Mouse (Mus musculus): ENCODE data around the gene Mbd3. TPM values are rescaled to one million over a fixed set of nuclear protein-coding genes. Genes with fewer than 3 reads are reported as not detected.

The Mbd3 gene
- total and polyA plus RNA-seq, 3 experiments: 41.7 to 244 (median 42.0) TPM

- no peak for TF ChIP-seq GATA2 (IDR thresholded peaks at IDR 0.05; ENCODE audit: borderline replicate concordance, low read depth, low read length)
- TF ChIP-seq POLR2AphosphoS5 (IDR thresholded peaks at IDR 0.05; ENCODE audit: insufficient replicate concordance, low read depth, low read length): 0 out of 2 replicates have a peak, but pooled peaks have one; percentile 14
- Histone ChIP-seq H3K4me3 (ENCODE audit: low read depth, low read length) (peak overlapping the region; percentile 75), H3K36me3 (replicated peaks) (peaks cover 80% of the 10 kb centered on the region), H3K9me3 (replicated peaks) (no peaks in the 10 kb centered on the region), H3K27me3 (ENCODE audit: insufficient read depth, low read length) (no peaks in the 10 kb centered on the region), H3K4me1 (ENCODE audit: insufficient read depth, low read depth, low read length) (peaks cover 82% of the 10 kb centered on the region)
- ATAC-seq (ENCODE audit: extremely low read depth, insufficient number of reproducible peaks, low FRiP score, poor library complexity, severe bottlenecking) (no peak), DNase-seq (ENCODE audit: low spot score) (no peak)
These were observed 788 bp upstream of the Mbd3 start for GRCm38 (mm10) chr10:80399973-80400703.

DNA sequence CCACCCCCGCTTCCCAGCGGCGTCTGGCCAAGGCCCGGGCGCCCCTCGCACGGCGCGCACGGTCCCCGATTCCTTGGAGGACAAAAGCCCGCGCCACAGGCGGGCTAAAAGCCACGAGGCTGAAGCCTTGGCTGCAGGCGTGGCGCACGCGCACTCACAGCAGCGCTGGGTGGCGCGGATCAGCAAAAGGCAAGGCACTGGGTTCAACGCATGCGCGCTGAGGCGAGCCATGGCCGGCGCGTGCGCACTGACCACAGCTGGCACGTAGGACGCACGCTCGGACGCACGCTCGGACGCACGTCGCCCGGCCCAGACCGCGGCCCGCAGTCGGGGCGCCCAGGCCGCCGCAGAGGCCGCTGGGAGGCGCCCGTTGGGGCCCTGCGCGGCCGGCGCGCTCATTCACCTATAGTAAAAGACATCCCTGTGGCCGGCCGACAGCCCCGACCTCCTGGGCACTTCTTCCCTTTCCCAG lies 595 bp downstream of the Mbd3 start:
- TF ChIP-seq POLR2AphosphoS5 (IDR thresholded peaks at IDR 0.05; ENCODE audit: insufficient replicate concordance, low read depth, low read length) (no peak), GATA2 (IDR thresholded peaks at IDR 0.05; ENCODE audit: borderline replicate concordance, low read depth, low read length) (no peak), CTCF (IDR thresholded peaks at IDR 0.05; ENCODE audit: low read depth, low read length) (no peak), GATA1 (IDR thresholded peaks at IDR 0.05; ENCODE audit: borderline replicate concordance, low read length) (no peak), TAL1 (conservative IDR thresholded peaks at IDR 0.05; ENCODE audit: low read depth, low read length) (no peak)
- peak; percentile 86 for DNase-seq (ENCODE audit: low spot score)
- Histone ChIP-seq H3K36me3 (replicated peaks) (peaks cover 80% of the 10 kb centered on the region), H3K9me3 (replicated peaks) (no peaks in the 10 kb centered on the region), H3K4me1 (ENCODE audit: insufficient read depth, low read depth, low read length) (peaks cover 80% of the 10 kb centered on the region), H3K27me3 (ENCODE audit: insufficient read depth, low read length) (no peaks in the 10 kb centered on the region), H3K4me3 (ENCODE audit: low read depth, low read length) (peak overlapping the region; percentile 75)
- peak; percentile 18; the same call in 1 of the 2 replicates for ATAC-seq (ENCODE audit: extremely low read depth, insufficient number of reproducible peaks, low FRiP score, poor library complexity, severe bottlenecking)

DNA sequence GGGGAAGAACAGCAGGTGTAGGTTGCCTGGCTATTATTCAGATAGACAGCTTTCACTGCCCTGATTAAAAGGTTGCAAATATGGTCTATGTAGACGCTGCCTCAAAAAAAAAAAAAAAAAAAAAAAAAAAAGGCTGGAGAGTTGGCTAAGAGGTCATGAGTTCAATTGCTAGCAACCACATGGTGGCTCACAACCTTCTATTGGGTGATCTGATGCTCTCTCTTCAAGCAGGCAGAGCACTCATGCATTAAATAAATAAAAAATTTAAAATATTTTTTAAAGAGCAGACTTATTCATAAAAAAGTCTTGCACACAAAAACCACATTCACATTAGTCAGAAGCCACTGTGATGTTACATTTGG lies 1.2 kb downstream of the Mbd3 start:
- TF ChIP-seq CTCF (IDR thresholded peaks at IDR 0.05; ENCODE audit: low read depth, low read length) (no peak), GATA2 (IDR thresholded peaks at IDR 0.05; ENCODE audit: borderline replicate concordance, low read depth, low read length) (no peak), TAL1 (conservative IDR thresholded peaks at IDR 0.05; ENCODE audit: low read depth, low read length) (no peak), GATA1 (IDR thresholded peaks at IDR 0.05; ENCODE audit: borderline replicate concordance, low read length) (no peak), POLR2AphosphoS5 (IDR thresholded peaks at IDR 0.05; ENCODE audit: insufficient replicate concordance, low read depth, low read length) (no peak)
- ATAC-seq (ENCODE audit: extremely low read depth, insufficient number of reproducible peaks, low FRiP score, poor library complexity, severe bottlenecking): no peak
- H3K27me3 ChIP-seq (ENCODE audit: insufficient read depth, low read length): no peaks in the 10 kb centered on the region
- peaks cover 77% of the 10 kb centered on the region for H3K4me1 ChIP-seq (ENCODE audit: insufficient read depth, low read depth, low read length)
- peak overlapping the region; percentile 75 for H3K4me3 ChIP-seq (ENCODE audit: low read depth, low read length)
- no peaks in the 10 kb centered on the region for H3K9me3 ChIP-seq (replicated peaks)
- peaks cover 80% of the 10 kb centered on the region for H3K36me3 ChIP-seq (replicated peaks)
- DNase-seq (ENCODE audit: low spot score): no peak

DNA sequence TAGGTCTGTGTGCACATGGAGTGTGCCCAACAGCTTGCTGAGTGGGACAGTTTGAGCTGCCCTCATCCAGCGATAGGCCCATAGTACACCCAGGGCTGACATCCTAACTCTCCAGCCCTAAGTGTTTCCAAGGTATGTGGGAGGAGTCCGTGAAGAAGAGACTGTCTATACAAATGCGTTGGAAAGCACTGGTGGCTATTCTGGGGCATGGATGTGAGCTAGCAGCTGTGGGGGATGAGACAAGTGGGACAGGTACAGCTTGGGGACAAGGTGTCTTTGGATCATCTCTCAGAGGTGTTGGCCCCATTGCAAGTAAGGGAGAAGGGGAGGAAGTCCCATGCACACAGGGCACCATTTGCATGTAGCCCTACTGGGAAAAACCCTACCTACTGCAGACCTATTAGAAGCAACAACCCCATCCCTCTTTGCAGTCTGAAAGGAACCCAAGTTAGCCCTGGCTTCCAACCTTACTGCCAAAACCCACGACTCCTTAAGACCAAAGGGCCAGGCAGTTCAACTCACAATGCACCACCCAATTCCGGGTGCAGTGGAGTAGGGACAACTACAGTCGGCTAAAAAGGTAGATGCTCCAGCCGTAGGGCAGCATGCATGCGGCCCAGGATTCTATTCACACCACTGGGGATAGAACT lies 1.7 kb downstream of the Mbd3 start:
- peaks cover 77% of the 10 kb centered on the region for H3K4me1 ChIP-seq (ENCODE audit: insufficient read depth, low read depth, low read length)
- peak overlapping the region; percentile 75 for H3K4me3 ChIP-seq (ENCODE audit: low read depth, low read length)
- no peaks in the 10 kb centered on the region for H3K27me3 ChIP-seq (ENCODE audit: insufficient read depth, low read length)
- peaks cover 80% of the 10 kb centered on the region for H3K36me3 ChIP-seq (replicated peaks)
- TF ChIP-seq CTCF (IDR thresholded peaks at IDR 0.05; ENCODE audit: low read depth, low read length) (no peak), POLR2AphosphoS5 (IDR thresholded peaks at IDR 0.05; ENCODE audit: insufficient replicate concordance, low read depth, low read length) (peak; percentile 81; the same call in 1 of the 2 replicates)
- no peak for ATAC-seq (ENCODE audit: extremely low read depth, insufficient number of reproducible peaks, low FRiP score, poor library complexity, severe bottlenecking)
- H3K9me3 ChIP-seq (replicated peaks): no peaks in the 10 kb centered on the region
- DNase-seq (ENCODE audit: low spot score): no peak

DNA sequence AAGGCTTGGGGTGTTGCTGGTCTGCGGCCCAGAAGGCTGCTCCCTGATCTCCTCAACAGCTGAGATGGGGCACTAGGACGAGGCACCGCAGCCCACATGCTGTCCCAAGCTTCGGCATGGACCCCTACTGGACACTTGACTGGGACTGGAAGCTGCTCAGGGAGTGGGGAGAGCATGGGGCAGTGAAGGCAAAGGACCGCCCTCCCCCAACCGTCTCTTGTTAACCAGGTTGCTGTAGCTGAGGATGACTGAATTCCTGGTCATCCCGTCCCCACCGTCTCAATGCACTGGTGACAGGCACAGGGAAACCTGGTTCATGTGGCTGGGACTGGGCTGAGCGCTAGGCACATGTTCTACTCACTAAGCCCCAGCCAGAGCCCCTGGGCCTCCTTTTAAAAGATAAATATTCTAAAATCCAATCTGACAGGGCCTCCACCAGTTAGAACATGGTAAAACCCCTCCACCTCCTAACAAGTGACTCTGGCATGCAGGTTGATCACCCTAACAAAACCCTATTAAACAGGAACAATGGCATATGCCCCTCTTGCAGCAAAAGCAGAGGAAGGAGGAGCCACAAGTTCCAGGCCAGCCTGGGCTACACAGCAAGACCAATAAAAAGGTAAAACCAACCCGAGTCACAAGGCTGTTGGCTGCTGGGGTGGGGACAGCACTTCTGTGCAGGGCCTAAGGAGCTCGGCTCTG lies 2.4 kb downstream of the Mbd3 start:
- no peak for ATAC-seq (ENCODE audit: extremely low read depth, insufficient number of reproducible peaks, low FRiP score, poor library complexity, severe bottlenecking)
- TF ChIP-seq TAL1 (conservative IDR thresholded peaks at IDR 0.05; ENCODE audit: low read depth, low read length) (no peak), CTCF (IDR thresholded peaks at IDR 0.05; ENCODE audit: low read depth, low read length) (no peak), POLR2AphosphoS5 (IDR thresholded peaks at IDR 0.05; ENCODE audit: insufficient replicate concordance, low read depth, low read length) (no peak)
- Histone ChIP-seq H3K4me3 (ENCODE audit: low read depth, low read length) (peak overlapping the region; percentile 75), H3K4me1 (ENCODE audit: insufficient read depth, low read depth, low read length) (peaks cover 77% of the 10 kb centered on the region), H3K27me3 (ENCODE audit: insufficient read depth, low read length) (no peaks in the 10 kb centered on the region), H3K36me3 (replicated peaks) (peaks cover 80% of the 10 kb centered on the region), H3K9me3 (replicated peaks) (no peaks in the 10 kb centered on the region)
- peak; percentile 57 for DNase-seq (ENCODE audit: low spot score)

DNA sequence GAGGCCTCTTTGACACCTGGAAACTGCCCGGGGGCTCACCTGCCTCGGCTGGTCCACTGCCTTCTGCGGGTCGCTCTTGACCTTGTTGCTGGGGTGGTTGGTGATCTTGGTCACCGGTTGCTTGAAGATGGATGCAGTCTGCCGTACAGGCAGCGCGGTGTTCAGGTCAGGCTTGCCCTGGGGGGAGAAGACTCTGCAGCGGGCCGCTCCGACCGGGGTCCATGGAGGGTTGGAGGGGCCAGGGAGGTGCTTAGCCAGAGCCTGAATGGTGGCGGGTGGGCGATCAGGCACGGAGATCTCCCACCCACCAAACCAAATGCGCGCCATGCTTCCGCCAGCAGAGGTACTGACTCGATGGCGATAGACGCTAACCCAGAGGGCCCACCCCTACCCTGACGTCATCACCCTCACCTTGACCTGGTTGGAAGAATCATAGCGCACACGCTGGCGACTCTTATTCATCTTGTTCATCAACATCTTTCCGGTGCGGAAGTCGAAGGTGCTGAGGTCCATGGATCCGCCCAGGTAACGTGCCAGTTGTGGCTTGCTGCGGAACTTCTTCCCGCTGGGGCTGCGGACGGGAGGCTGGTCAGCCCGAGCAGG lies 4.2 kb downstream of the Mbd3 start:
- H3K4me3 ChIP-seq (ENCODE audit: low read depth, low read length): peak overlapping the region; percentile 18; the same call in 1 of the 2 replicates
- ATAC-seq (ENCODE audit: extremely low read depth, insufficient number of reproducible peaks, low FRiP score, poor library complexity, severe bottlenecking) (no peak), DNase-seq (ENCODE audit: low spot score) (no peak)
- H3K4me1 ChIP-seq (ENCODE audit: insufficient read depth, low read depth, low read length): peaks cover 69% of the 10 kb centered on the region
- peaks cover 80% of the 10 kb centered on the region for H3K36me3 ChIP-seq (replicated peaks)
- H3K9me3 ChIP-seq (replicated peaks): no peaks in the 10 kb centered on the region
- TF ChIP-seq GATA1 (IDR thresholded peaks at IDR 0.05; ENCODE audit: borderline replicate concordance, low read length) (no peak), POLR2AphosphoS5 (IDR thresholded peaks at IDR 0.05; ENCODE audit: insufficient replicate concordance, low read depth, low read length) (no peak), GATA2 (IDR thresholded peaks at IDR 0.05; ENCODE audit: borderline replicate concordance, low read depth, low read length) (no peak), TAL1 (conservative IDR thresholded peaks at IDR 0.05; ENCODE audit: low read depth, low read length) (no peak), CTCF (IDR thresholded peaks at IDR 0.05; ENCODE audit: low read depth, low read length) (no peak)
- no peaks in the 10 kb centered on the region for H3K27me3 ChIP-seq (ENCODE audit: insufficient read depth, low read length)
